In genomic region chr17:91093081-91093875, GRCm38 (mm10) we compare ENCODE assay signal across 7 mouse cellular contexts. TPM values are rescaled to one million over a fixed set of nuclear protein-coding genes. Genes with fewer than 3 reads are reported as not detected.
DNase-seq lines count a peak whose midpoint lies in the region; ATAC-seq lines count a peak whose summit lies in the region.

No protein-coding gene starts in this region.

- 0 out of 2 replicates have a peak, but pooled peaks cover 4% of the 10 kb centered on the region for H3K27me3 ChIP-seq in embryonic facial prominence, embryonic 13.5 days
- no peaks in the 10 kb centered on the region for H3K27me3 ChIP-seq in hindbrain, embryonic 16.5 days (replicated peaks; ENCODE audit: control insufficient read depth, insufficient read depth, low read length)
- H3K27me3 ChIP-seq in neural tube, embryonic 14.5 days (ENCODE audit: control insufficient read depth, insufficient read depth, low read length) = no peaks in the 10 kb centered on the region

- H3K4me3 ChIP-seq in embryonic facial prominence, embryonic 13.5 days = no peak overlapping the region
- peak overlapping the region; percentile 63 for H3K4me3 ChIP-seq in hindbrain, embryonic 16.5 days (ENCODE audit: low read length)
- H3K4me3 ChIP-seq in neural tube, embryonic 14.5 days (ENCODE audit: low read depth, low read length) = peak overlapping the region; percentile 51

- no peaks in the 10 kb centered on the region for H3K36me3 ChIP-seq in embryonic facial prominence, embryonic 13.5 days
- H3K36me3 ChIP-seq in hindbrain, embryonic 16.5 days (ENCODE audit: control insufficient read depth, insufficient read depth, low read length) = peaks cover 9% of the 10 kb centered on the region
- peaks cover 2% of the 10 kb centered on the region for H3K36me3 ChIP-seq in neural tube, embryonic 14.5 days (ENCODE audit: control insufficient read depth, insufficient read depth, low read length)

- 0 out of 2 replicates have a peak, but pooled peaks cover 3% of the 10 kb centered on the region for H3K4me1 ChIP-seq in embryonic facial prominence, embryonic 13.5 days
- H3K4me1 ChIP-seq in hindbrain, embryonic 16.5 days (ENCODE audit: control insufficient read depth, insufficient read depth, low read depth, low read length) = no peaks in the 10 kb centered on the region; the same call in 1 of the 2 replicates
- H3K4me1 ChIP-seq in neural tube, embryonic 14.5 days (ENCODE audit: control insufficient read depth, insufficient read depth, low read length) = no peaks in the 10 kb centered on the region

- H3K27ac ChIP-seq in embryonic facial prominence, embryonic 13.5 days = no peak overlapping the region
- peak overlapping the region; percentile 96 for H3K27ac ChIP-seq in hindbrain, embryonic 16.5 days (ENCODE audit: low read depth, low read length)
- peak overlapping the region; percentile 94 for H3K27ac ChIP-seq in neural tube, embryonic 14.5 days (ENCODE audit: low read depth, low read length)

- 32% methylated on average over 12 of the region's 12 CpGs for WGBS in embryonic facial prominence, embryonic 13.5 days
- WGBS in hindbrain, embryonic 16.5 days = 18% methylated on average over 12 of the region's 12 CpGs
- WGBS in neural tube, embryonic 14.5 days = 21% methylated on average over 12 of the region's 12 CpGs

- peak overlapping the region; percentile 57 for H3K4me2 ChIP-seq in embryonic facial prominence, embryonic 13.5 days
- peak overlapping the region; percentile 69 for H3K4me2 ChIP-seq in hindbrain, embryonic 16.5 days (ENCODE audit: low read length)
- peak overlapping the region; percentile 56 for H3K4me2 ChIP-seq in neural tube, embryonic 14.5 days (ENCODE audit: low read depth, low read length)

- ATAC-seq in embryonic facial prominence, embryonic 13.5 days (ENCODE audit: insufficient number of reproducible peaks, insufficient read depth, low FRiP score, low TSS enrichment, low read depth) = no peak
- ATAC-seq in hindbrain, embryonic 16.5 days = peak; percentile 88
- peak; percentile 87 for ATAC-seq in neural tube, embryonic 14.5 days (ENCODE audit: low read depth)

- H3K9me3 ChIP-seq in embryonic facial prominence, embryonic 13.5 days = no peaks in the 10 kb centered on the region; the same call in 1 of the 2 replicates
- peaks cover 4% of the 10 kb centered on the region for H3K9me3 ChIP-seq in hindbrain, embryonic 16.5 days (ENCODE audit: control insufficient read depth, low read length)
- H3K9me3 ChIP-seq in neural tube, embryonic 14.5 days (ENCODE audit: control insufficient read depth, low read length) = no peaks in the 10 kb centered on the region

- H3K9ac ChIP-seq in embryonic facial prominence, embryonic 13.5 days = no peak overlapping the region
- H3K9ac ChIP-seq in hindbrain, embryonic 16.5 days (ENCODE audit: low read depth, low read length) = peak overlapping the region; percentile 81
- H3K9ac ChIP-seq in neural tube, embryonic 14.5 days (replicated peaks; ENCODE audit: low read depth, low read length) = peak overlapping the region; percentile 72

- DNase-seq in cerebellum, adult 9-11 months = peak; percentile 69
- DNase-seq in urinary bladder, postnatal 10 days (ENCODE audit: low spot score) = no peak
- DNase-seq in ovary, adult 18-20 months (ENCODE audit: low spot score) = no peak
- DNase-seq in urinary bladder, postnatal 36 days (ENCODE audit: low spot score in 2 of 2) = no peak

RNA-seq across cellular contexts. Expression of gene Nrxn1, which starts 0.4 kb away (rescaled TPM):
- polyA plus RNA-seq in embryonic facial prominence, embryonic 13.5 days (2015; fragmentation: Nextera tagmentation; extraction: Ambion mirVana) = 10.3 and 13.4 TPM in 2 replicates
- 229 and 250 TPM in 2 replicates for polyA plus RNA-seq in hindbrain, embryonic 16.5 days (2015; fragmentation: Nextera tagmentation; extraction: Ambion mirVana)
- polyA plus RNA-seq in neural tube, embryonic 14.5 days (2014; fragmentation: Nextera tagmentation; extraction: Ambion mirVana) = 263 and 285 TPM in 2 replicates

Comparison
In these comparisons a context has a peak if more than half of its experiments do, and no peak if none do; other contexts are left out.
1. RNA of gene Nrxn1, which starts 0.4 kb away (polyA plus RNA-seq): 263 to 285 TPM in neural tube, embryonic 14.5 days and 229 to 250 TPM in hindbrain, embryonic 16.5 days; 10.3 to 13.4 TPM in embryonic facial prominence, embryonic 13.5 days; every median in the first group is over 10 times any median in the second.
2. Peak in every context shown above with its lines, with median percentiles within 50 percentile points of each other: H3K4me2 ChIP-seq.